Mouse (Mus musculus): Measurements from ENCODE around the gene Frmpd2. TPM values are rescaled to one million over a fixed set of nuclear protein-coding genes. Genes with fewer than 3 reads are reported as not detected.

Gene Frmpd2
- polyA plus RNA-seq, 1 experiment from 2014 or later = 0.49 TPM

GRCm38 (mm10) chr14:33449296-33449840 lies 22.1 kb upstream of the Frmpd2 start:
- Histone ChIP-seq H3K4me2 (ENCODE audit: low read depth, low read length) (no peak overlapping the region), H3K27me3 (ENCODE audit: control insufficient read depth, insufficient read depth, low read depth, low read length) (no peaks in the 10 kb centered on the region), H3K9ac (ENCODE audit: low read length) (no peak overlapping the region), H3K4me1 (replicated peaks; ENCODE audit: control insufficient read depth, insufficient read depth, low read length) (peaks cover 6% of the 10 kb centered on the region), H3K27ac (ENCODE audit: low read length) (no peak overlapping the region), H3K9me3 (ENCODE audit: control insufficient read depth, low read length) (no peaks in the 10 kb centered on the region), H3K4me3 (ENCODE audit: low read length) (no peak overlapping the region), H3K36me3 (ENCODE audit: control insufficient read depth, insufficient read depth, low read length) (no peaks in the 10 kb centered on the region)
- WGBS = 70% methylated on average over 2 of the region's 2 CpGs
- ATAC-seq (ENCODE audit: low read depth) = no peak

GRCm38 (mm10) chr14:33450331-33450730 lies 21.2 kb upstream of the Frmpd2 start:
- H3K36me3 ChIP-seq (ENCODE audit: control insufficient read depth, insufficient read depth, low read length) = no peaks in the 10 kb centered on the region
- H3K27me3 ChIP-seq (ENCODE audit: control insufficient read depth, insufficient read depth, low read depth, low read length) = no peaks in the 10 kb centered on the region
- no peak overlapping the region for H3K27ac ChIP-seq (ENCODE audit: low read length)
- peaks cover 3% of the 10 kb centered on the region for H3K4me1 ChIP-seq (replicated peaks; ENCODE audit: control insufficient read depth, insufficient read depth, low read length)
- no peak overlapping the region for H3K4me3 ChIP-seq (ENCODE audit: low read length)
- ATAC-seq (ENCODE audit: low read depth) = no peak
- H3K9ac ChIP-seq (ENCODE audit: low read length) = no peak overlapping the region
- no peaks in the 10 kb centered on the region for H3K9me3 ChIP-seq (ENCODE audit: control insufficient read depth, low read length)
- H3K4me2 ChIP-seq (ENCODE audit: low read depth, low read length) = no peak overlapping the region

- H3K27ac ChIP-seq (ENCODE audit: low read length) = no peak overlapping the region
- no peak overlapping the region for H3K4me3 ChIP-seq (ENCODE audit: low read length)
- no peaks in the 10 kb centered on the region for H3K36me3 ChIP-seq (ENCODE audit: control insufficient read depth, insufficient read depth, low read length)
- H3K4me1 ChIP-seq (replicated peaks; ENCODE audit: control insufficient read depth, insufficient read depth, low read length) = no peaks in the 10 kb centered on the region
- no peak for ATAC-seq (ENCODE audit: low read depth)
- no peak overlapping the region for H3K4me2 ChIP-seq (ENCODE audit: low read depth, low read length)
- H3K9ac ChIP-seq (ENCODE audit: low read length) = no peak overlapping the region
- H3K9me3 ChIP-seq (ENCODE audit: control insufficient read depth, low read length) = no peaks in the 10 kb centered on the region
- 61% methylated on average over 3 of the region's 3 CpGs for WGBS
- H3K27me3 ChIP-seq (ENCODE audit: control insufficient read depth, insufficient read depth, low read depth, low read length) = no peaks in the 10 kb centered on the region
Observed at GRCm38 (mm10) chr14:33463658-33464057, 7.8 kb upstream of the Frmpd2 start.

GRCm38 (mm10) chr14:33467766-33468165 lies 3.7 kb upstream of the Frmpd2 start:
- WGBS = 67% methylated on average over 6 of the region's 6 CpGs
- Histone ChIP-seq H3K4me1 (replicated peaks; ENCODE audit: control insufficient read depth, insufficient read depth, low read length) (no peaks in the 10 kb centered on the region), H3K36me3 (ENCODE audit: control insufficient read depth, insufficient read depth, low read length) (no peaks in the 10 kb centered on the region), H3K9ac (ENCODE audit: low read length) (no peak overlapping the region), H3K27me3 (ENCODE audit: control insufficient read depth, insufficient read depth, low read depth, low read length) (no peaks in the 10 kb centered on the region), H3K4me2 (ENCODE audit: low read depth, low read length) (no peak overlapping the region), H3K4me3 (ENCODE audit: low read length) (no peak overlapping the region), H3K9me3 (ENCODE audit: control insufficient read depth, low read length) (no peaks in the 10 kb centered on the region), H3K27ac (ENCODE audit: low read length) (no peak overlapping the region)
- ATAC-seq (ENCODE audit: low read depth) = no peak

GRCm38 (mm10) chr14:33474461-33474860 lies 3.0 kb downstream of the Frmpd2 start:
- Histone ChIP-seq H3K27me3 (ENCODE audit: control insufficient read depth, insufficient read depth, low read depth, low read length) (no peaks in the 10 kb centered on the region), H3K9me3 (ENCODE audit: control insufficient read depth, low read length) (no peaks in the 10 kb centered on the region), H3K4me1 (replicated peaks; ENCODE audit: control insufficient read depth, insufficient read depth, low read length) (no peaks in the 10 kb centered on the region), H3K27ac (ENCODE audit: low read length) (no peak overlapping the region), H3K9ac (ENCODE audit: low read length) (no peak overlapping the region), H3K36me3 (ENCODE audit: control insufficient read depth, insufficient read depth, low read length) (no peaks in the 10 kb centered on the region), H3K4me2 (ENCODE audit: low read depth, low read length) (no peak overlapping the region), H3K4me3 (ENCODE audit: low read length) (no peak overlapping the region)
- no peak for ATAC-seq (ENCODE audit: low read depth)
- 48% methylated on average over 2 of the region's 2 CpGs for WGBS

GRCm38 (mm10) chr14:33476094-33476760 lies 4.7 kb downstream of the Frmpd2 start:
- no peaks in the 10 kb centered on the region for H3K4me1 ChIP-seq (replicated peaks; ENCODE audit: control insufficient read depth, insufficient read depth, low read length)
- 6% methylated on average over 3 of the region's 3 CpGs for WGBS
- H3K4me3 ChIP-seq (ENCODE audit: low read length) = no peak overlapping the region
- no peaks in the 10 kb centered on the region for H3K36me3 ChIP-seq (ENCODE audit: control insufficient read depth, insufficient read depth, low read length)
- no peak overlapping the region for H3K9ac ChIP-seq (ENCODE audit: low read length)
- H3K9me3 ChIP-seq (ENCODE audit: control insufficient read depth, low read length) = no peaks in the 10 kb centered on the region
- ATAC-seq (ENCODE audit: low read depth) = no peak
- H3K4me2 ChIP-seq (ENCODE audit: low read depth, low read length) = no peak overlapping the region
- no peak overlapping the region for H3K27ac ChIP-seq (ENCODE audit: low read length)
- H3K27me3 ChIP-seq (ENCODE audit: control insufficient read depth, insufficient read depth, low read depth, low read length) = no peaks in the 10 kb centered on the region

- Histone ChIP-seq H3K4me3 (ENCODE audit: low read length) (no peak overlapping the region), H3K27me3 (ENCODE audit: control insufficient read depth, insufficient read depth, low read depth, low read length) (no peaks in the 10 kb centered on the region), H3K36me3 (ENCODE audit: control insufficient read depth, insufficient read depth, low read length) (no peaks in the 10 kb centered on the region), H3K9ac (ENCODE audit: low read length) (no peak overlapping the region), H3K4me2 (ENCODE audit: low read depth, low read length) (no peak overlapping the region), H3K9me3 (ENCODE audit: control insufficient read depth, low read length) (no peaks in the 10 kb centered on the region), H3K27ac (ENCODE audit: low read length) (no peak overlapping the region), H3K4me1 (replicated peaks; ENCODE audit: control insufficient read depth, insufficient read depth, low read length) (no peaks in the 10 kb centered on the region)
- WGBS = 35% methylated on average over 3 of the region's 3 CpGs
- ATAC-seq (ENCODE audit: low read depth) = no peak
Observed at GRCm38 (mm10) chr14:33481991-33482390, 10.5 kb downstream of the Frmpd2 start.

GRCm38 (mm10) chr14:33487805-33488550 lies 16.5 kb downstream of the Frmpd2 start:
- H3K9ac ChIP-seq (ENCODE audit: low read length) = no peak overlapping the region
- H3K27ac ChIP-seq (ENCODE audit: low read length) = no peak overlapping the region
- peaks cover 3% of the 10 kb centered on the region for H3K4me1 ChIP-seq (replicated peaks; ENCODE audit: control insufficient read depth, insufficient read depth, low read length)
- 37% methylated on average over 15 of the region's 15 CpGs for WGBS
- H3K9me3 ChIP-seq (ENCODE audit: control insufficient read depth, low read length) = no peaks in the 10 kb centered on the region
- H3K4me3 ChIP-seq (ENCODE audit: low read length) = no peak overlapping the region
- no peak overlapping the region for H3K4me2 ChIP-seq (ENCODE audit: low read depth, low read length)
- peak; percentile 73 for ATAC-seq (ENCODE audit: low read depth)
- H3K36me3 ChIP-seq (ENCODE audit: control insufficient read depth, insufficient read depth, low read length) = no peaks in the 10 kb centered on the region
- H3K27me3 ChIP-seq (ENCODE audit: control insufficient read depth, insufficient read depth, low read depth, low read length) = no peaks in the 10 kb centered on the region

GRCm38 (mm10) chr14:33495226-33495625 lies 23.7 kb downstream of the Frmpd2 start:
- H3K9me3 ChIP-seq (ENCODE audit: control insufficient read depth, low read length) = no peaks in the 10 kb centered on the region
- no peak overlapping the region for H3K4me3 ChIP-seq (ENCODE audit: low read length)
- H3K36me3 ChIP-seq (ENCODE audit: control insufficient read depth, insufficient read depth, low read length) = no peaks in the 10 kb centered on the region
- no peak for ATAC-seq (ENCODE audit: low read depth)
- H3K4me1 ChIP-seq (replicated peaks; ENCODE audit: control insufficient read depth, insufficient read depth, low read length) = no peaks in the 10 kb centered on the region; the same call in 1 of the 2 replicates
- no peak overlapping the region for H3K9ac ChIP-seq (ENCODE audit: low read length)
- no peaks in the 10 kb centered on the region for H3K27me3 ChIP-seq (ENCODE audit: control insufficient read depth, insufficient read depth, low read depth, low read length)
- WGBS = 62% methylated on average over 4 of the region's 4 CpGs
- H3K27ac ChIP-seq (ENCODE audit: low read length) = no peak overlapping the region
- H3K4me2 ChIP-seq (ENCODE audit: low read depth, low read length) = no peak overlapping the region
